Mouse (Mus musculus): ENCODE results near the gene Zfp30. TPM values are rescaled to one million over a fixed set of nuclear protein-coding genes. Genes with fewer than 3 reads are reported as not detected.

Zfp30 gene
- polyA plus RNA-seq, 1 experiment from 2014 or later = 11.9 TPM

DNA sequence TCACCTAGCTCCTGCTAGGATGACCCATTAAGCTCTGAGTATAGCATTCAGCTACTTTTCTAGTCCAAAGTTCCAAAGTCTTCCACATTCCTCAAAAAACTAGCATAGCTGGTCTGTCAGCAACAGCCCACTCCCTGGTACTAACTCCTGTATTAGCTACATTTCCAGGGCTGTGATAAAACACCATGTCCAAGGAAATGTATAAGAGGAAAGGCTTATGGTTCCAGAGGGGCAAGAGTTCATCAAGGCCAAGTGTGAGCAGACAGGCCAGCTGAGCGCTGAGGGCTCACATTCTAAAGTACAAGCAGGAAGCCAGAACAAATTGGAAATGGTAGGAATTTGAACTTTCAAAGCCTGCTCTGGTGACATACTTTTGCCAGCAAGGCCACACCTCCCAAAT lies 58.3 kb downstream of the Zfp30 start:
- 88% methylated on average over 1 of the region's 1 CpGs for WGBS
- peaks cover 34% of the 10 kb centered on the region for H3K36me3 ChIP-seq
- no peak for ATAC-seq (ENCODE audit: low FRiP score, low read depth)
- no peak overlapping the region for H3K4me2 ChIP-seq (replicated peaks)
- no peak overlapping the region for H3K4me3 ChIP-seq
- H3K9ac ChIP-seq = no peak overlapping the region
- H3K4me1 ChIP-seq = no peaks in the 10 kb centered on the region
- H3K27ac ChIP-seq = no peak overlapping the region
- no peaks in the 10 kb centered on the region for H3K9me3 ChIP-seq
- H3K27me3 ChIP-seq = no peaks in the 10 kb centered on the region

MicroRNAs within 50 kb of the gene (microRNA counts, 519-probe panel; counts per million panel counts)
- 594 counts per million, percentile 2 among the panel's probes with 10 or more counts for microRNA mmu-miR-1964

Small RNA genes lying within 50 kb of the gene (microRNA-seq; reads per million reads assigned to microRNA genes)
- gene Mir1964 = 3.1 reads per million, percentile 13 among the genes with 10 or more reads in this experiment

Other genes starting within 250 kb of the Zfp30 start
- gene Catsperg2, start 57.0 kb upstream of the Zfp30 start, polyA plus RNA-seq (2015; fragmentation: Nextera tagmentation; extraction: Ambion mirVana) = not detected in 2 replicates
- gene Zfp84, start 15.4 kb upstream of the Zfp30 start, polyA plus RNA-seq (2015; fragmentation: Nextera tagmentation; extraction: Ambion mirVana) = 13.3 and 14.7 TPM in 2 replicates
- 16.1 and 17.3 TPM in 2 replicates for gene Zfp790, start 32.1 kb downstream of the Zfp30 start, polyA plus RNA-seq (2015; fragmentation: Nextera tagmentation; extraction: Ambion mirVana)
- gene Zfp940, start 69.7 kb downstream of the Zfp30 start, polyA plus RNA-seq (2015; fragmentation: Nextera tagmentation; extraction: Ambion mirVana) = 7.2 and 8.1 TPM in 2 replicates
- gene Zfp420, start 76.0 kb downstream of the Zfp30 start, polyA plus RNA-seq (2015; fragmentation: Nextera tagmentation; extraction: Ambion mirVana) = 10.4 and 11.1 TPM in 2 replicates
- 14.5 and 14.7 TPM in 2 replicates for gene Zfp27, start 122.6 kb downstream of the Zfp30 start, polyA plus RNA-seq (2015; fragmentation: Nextera tagmentation; extraction: Ambion mirVana)
- gene Zfp383, start 124.2 kb downstream of the Zfp30 start, polyA plus RNA-seq (2015; fragmentation: Nextera tagmentation; extraction: Ambion mirVana) = 8.3 and 8.5 TPM in 2 replicates
- gene Zfp74, start 170.1 kb downstream of the Zfp30 start, polyA plus RNA-seq (2015; fragmentation: Nextera tagmentation; extraction: Ambion mirVana) = 14.9 and 17.6 TPM in 2 replicates
- 27.2 and 27.9 TPM in 2 replicates for gene Zfp568, start 200.0 kb downstream of the Zfp30 start, polyA plus RNA-seq (2015; fragmentation: Nextera tagmentation; extraction: Ambion mirVana)

All from limb, embryonic 13.5 days (tissue).